Mouse (Mus musculus) liver, embryonic 15.5 days (tissue): Measurements from ENCODE around the gene Ntn5. TPM values are rescaled to one million over a fixed set of nuclear protein-coding genes. Genes with fewer than 3 reads are reported as not detected.

ENCODE experiments used
- ATAC-seq: fragments of 200-750 bp; cut with Nextera tagmentation; 2 replicates; pipeline ENCODE4 v1.8.0; 2017; ENCODE audit warnings: moderate number of reproducible peaks, mild to moderate bottlenecking, moderate library complexity; ENCODE audit not compliant: insufficient read depth
- H3K27ac ChIP-seq: fragments of 300-500 bp; sonication (generic); replicated peaks from 2 replicates; pipeline ENCODE4 v1.5.1; 2015; ENCODE audit warnings: mild to moderate bottlenecking, inconsistent platforms
- H3K27me3 ChIP-seq: fragments of 300-500 bp; sonication (generic); 2 replicates; pipeline ENCODE4 v1.6.1; 2015; ENCODE audit warnings: mild to moderate bottlenecking, inconsistent platforms
- H3K36me3 ChIP-seq: fragments of 300-500 bp; sonication (generic); replicated peaks from 2 replicates; pipeline ENCODE4 v1.6.1; 2015; ENCODE audit warnings: moderate library complexity, mild to moderate bottlenecking, inconsistent platforms
- H3K4me1 ChIP-seq: fragments of 300-500 bp; sonication (generic); replicated peaks from 2 replicates; pipeline ENCODE4 v1.6.1; 2015; ENCODE audit warnings: inconsistent platforms
- H3K4me2 ChIP-seq: fragments of 300-500 bp; sonication (generic); 2 replicates; pipeline ENCODE4 v1.6.1; 2015; ENCODE audit warnings: moderate library complexity, mild to moderate bottlenecking, inconsistent platforms
- H3K4me3 ChIP-seq: fragments of 300-500 bp; sonication (generic); replicated peaks from 2 replicates; pipeline ENCODE4 v1.5.1; 2015; ENCODE audit warnings: mild to moderate bottlenecking, inconsistent platforms
- H3K9ac ChIP-seq: fragments of 300-500 bp; sonication (generic); 2 replicates; pipeline ENCODE4 v1.6.1; 2015; ENCODE audit warnings: moderate library complexity, mild to moderate bottlenecking, inconsistent platforms
- H3K9me3 ChIP-seq: fragments of 300-500 bp; sonication (generic); replicated peaks from 2 replicates; pipeline ENCODE4 v1.6.1; 2016; ENCODE audit warnings: inconsistent platforms
- WGBS: fragments of 180-500 bp; shearing (Covaris S2); methylation state at CpG from one replicate; pipeline ENCODE4 v1.1.7; 2015; ENCODE audit warnings: mixed read lengths; ENCODE audit not compliant: insufficient replicate concordance; 5-methylcytosine and 5-hydroxymethylcytosine counted together
- polyA plus RNA-seq: library from polyadenylated mRNA; unstranded; fragments of >200 nt; fragmentation: Nextera tagmentation; extraction: Ambion mirVana; gene quantifications from 2 replicates; pipeline ENCODE4 v1.2.1, GENCODE M21; 2015

The Ntn5 gene
- polyA plus RNA-seq, 1 experiment from 2014 or later = not detected

GRCm38 (mm10) chr7:45715090-45715708, 31.4 kb downstream of the Ntn5 start, which contains the start of gene Rpl18:
Gene Rpl18, plus strand, starts transcription at chr7:45715457.
- peak within 1 kb of the TSS; percentile 90 for H3K4me3 ChIP-seq
- peaks cover 67% of the 10 kb centered on the region for H3K4me1 ChIP-seq
- ATAC-seq = peak; percentile 85
- peak within 1 kb of the TSS; percentile 95 for H3K4me2 ChIP-seq
- H3K27ac ChIP-seq = peak within 1 kb of the TSS; percentile 80
- H3K36me3 ChIP-seq = peaks cover 49% of the 10 kb centered on the region
- 5% methylated on average over 34 of the region's 34 CpGs for WGBS
- H3K27me3 ChIP-seq = no peaks in the 10 kb centered on the region
- no peaks in the 10 kb centered on the region for H3K9me3 ChIP-seq
- H3K9ac ChIP-seq = peak within 1 kb of the TSS; percentile 81

- peak overlapping the region; percentile 80 for H3K27ac ChIP-seq
- WGBS = 46% methylated on average over 19 of the region's 19 CpGs
- H3K4me3 ChIP-seq = peak overlapping the region; percentile 90
Measured at GRCm38 (mm10) chr7:45715741-45716459, 32.1 kb downstream of the Ntn5 start.

GRCm38 (mm10) chr7:45716460-45716857, 32.6 kb downstream of the Ntn5 start:
- peak overlapping the region; percentile 81 for H3K9ac ChIP-seq
- peaks cover 49% of the 10 kb centered on the region for H3K36me3 ChIP-seq
- no peaks in the 10 kb centered on the region for H3K9me3 ChIP-seq
- H3K27ac ChIP-seq = peak overlapping the region; percentile 80
- ATAC-seq = no peak
- peaks cover 76% of the 10 kb centered on the region for H3K4me1 ChIP-seq
- H3K4me3 ChIP-seq = peak overlapping the region; percentile 90
- H3K27me3 ChIP-seq = no peaks in the 10 kb centered on the region
- peak overlapping the region; percentile 95 for H3K4me2 ChIP-seq
- 74% methylated on average over 3 of the region's 3 CpGs for WGBS

More at GRCm38 (mm10) chr7:45715741-45716459, 32.1 kb downstream of the Ntn5 start:
- Histone ChIP-seq H3K4me1 (peaks cover 73% of the 10 kb centered on the region), H3K9ac (peak overlapping the region; percentile 81), H3K27me3 (no peaks in the 10 kb centered on the region), H3K36me3 (peaks cover 49% of the 10 kb centered on the region), H3K4me2 (peak overlapping the region; percentile 95), H3K9me3 (no peaks in the 10 kb centered on the region)
- no peak for ATAC-seq

- peak overlapping the region; percentile 90 for H3K4me3 ChIP-seq
- peak overlapping the region; percentile 95 for H3K4me2 ChIP-seq
- peak; percentile 26 for ATAC-seq
- H3K9ac ChIP-seq = peak overlapping the region; percentile 81
- H3K27ac ChIP-seq = peak overlapping the region; percentile 80
- peaks cover 75% of the 10 kb centered on the region for H3K4me1 ChIP-seq
- no peaks in the 10 kb centered on the region for H3K9me3 ChIP-seq
- WGBS = 5% methylated on average over 31 of the region's 31 CpGs
- no peaks in the 10 kb centered on the region for H3K27me3 ChIP-seq
- H3K36me3 ChIP-seq = peaks cover 49% of the 10 kb centered on the region
Measured at GRCm38 (mm10) chr7:45716952-45717917, 33.4 kb downstream of the Ntn5 start.

- Histone ChIP-seq H3K36me3 (peaks cover 48% of the 10 kb centered on the region), H3K4me1 (peaks cover 69% of the 10 kb centered on the region), H3K4me3 (peak within 1 kb of the TSS; percentile 90), H3K9ac (peak within 1 kb of the TSS; percentile 91), H3K9me3 (no peaks in the 10 kb centered on the region), H3K27me3 (no peaks in the 10 kb centered on the region), H3K4me2 (peak within 1 kb of the TSS; percentile 95), H3K27ac (peak within 1 kb of the TSS; percentile 80)
- peak; percentile 64 for ATAC-seq
- WGBS = under 1% methylated on average over 41 of the region's 41 CpGs
Measured at GRCm38 (mm10) chr7:45717918-45718297, 34.1 kb downstream of the Ntn5 start, which contains the start of gene Sphk2. Gene Sphk2, minus strand, starts transcription at chr7:45718002.

- H3K4me3 ChIP-seq = peak overlapping the region; percentile 90
- ATAC-seq = no peak
- WGBS = under 1% methylated on average over 20 of the region's 20 CpGs
- peaks cover 48% of the 10 kb centered on the region for H3K36me3 ChIP-seq
- peak overlapping the region; percentile 91 for H3K9ac ChIP-seq
- H3K27me3 ChIP-seq = no peaks in the 10 kb centered on the region
- peaks cover 64% of the 10 kb centered on the region for H3K4me1 ChIP-seq
- H3K9me3 ChIP-seq = no peaks in the 10 kb centered on the region
- peak overlapping the region; percentile 75 for H3K27ac ChIP-seq
- peak overlapping the region; percentile 95 for H3K4me2 ChIP-seq
Measured at GRCm38 (mm10) chr7:45718331-45718730, 34.5 kb downstream of the Ntn5 start.

- peak overlapping the region; percentile 90 for H3K4me3 ChIP-seq
Measured at GRCm38 (mm10) chr7:45719180-45719579, 35.4 kb downstream of the Ntn5 start.

GRCm38 (mm10) chr7:45719738-45720412, 36.1 kb downstream of the Ntn5 start:
- H3K27ac ChIP-seq = 0 out of 2 replicates have a peak overlapping the region, but pooled peaks have one; percentile 19
- 81% methylated on average over 16 of the region's 16 CpGs for WGBS
- peak overlapping the region; percentile 90 for H3K4me3 ChIP-seq
- no peaks in the 10 kb centered on the region for H3K27me3 ChIP-seq
- no peak for ATAC-seq
- no peaks in the 10 kb centered on the region for H3K9me3 ChIP-seq
- peaks cover 58% of the 10 kb centered on the region for H3K36me3 ChIP-seq
- H3K4me1 ChIP-seq = peaks cover 49% of the 10 kb centered on the region
- peak overlapping the region; percentile 91; the same call in 1 of the 2 replicates for H3K9ac ChIP-seq
- peak overlapping the region; percentile 95 for H3K4me2 ChIP-seq

More at GRCm38 (mm10) chr7:45719180-45719579, 35.4 kb downstream of the Ntn5 start:
- Histone ChIP-seq H3K27ac (peak overlapping the region; percentile 75), H3K9me3 (no peaks in the 10 kb centered on the region), H3K9ac (peak overlapping the region; percentile 91), H3K4me2 (peak overlapping the region; percentile 95), H3K4me1 (peaks cover 56% of the 10 kb centered on the region), H3K27me3 (no peaks in the 10 kb centered on the region), H3K36me3 (peaks cover 51% of the 10 kb centered on the region)
- no peak for ATAC-seq
- 64% methylated on average over 10 of the region's 10 CpGs for WGBS

- H3K4me1 ChIP-seq = peaks cover 43% of the 10 kb centered on the region
- peaks cover 66% of the 10 kb centered on the region for H3K36me3 ChIP-seq
- H3K27me3 ChIP-seq = no peaks in the 10 kb centered on the region
- H3K9me3 ChIP-seq = no peaks in the 10 kb centered on the region
- H3K4me2 ChIP-seq = peak within 1 kb of the TSS; percentile 95; the same call in 1 of the 2 replicates
- H3K9ac ChIP-seq = no peak within 1 kb of the TSS
- WGBS = 79% methylated on average over 14 of the region's 14 CpGs
- no peak within 1 kb of the TSS for H3K4me3 ChIP-seq
- ATAC-seq = no peak
- H3K27ac ChIP-seq = no peak within 1 kb of the TSS
Measured at GRCm38 (mm10) chr7:45720413-45721233, 36.8 kb downstream of the Ntn5 start, which contains the start of gene Fam83e. Gene Fam83e, plus strand, starts transcription at chr7:45721212.
